Mouse (Mus musculus): Measurements from ENCODE around the gene Dbndd1.

DNA sequence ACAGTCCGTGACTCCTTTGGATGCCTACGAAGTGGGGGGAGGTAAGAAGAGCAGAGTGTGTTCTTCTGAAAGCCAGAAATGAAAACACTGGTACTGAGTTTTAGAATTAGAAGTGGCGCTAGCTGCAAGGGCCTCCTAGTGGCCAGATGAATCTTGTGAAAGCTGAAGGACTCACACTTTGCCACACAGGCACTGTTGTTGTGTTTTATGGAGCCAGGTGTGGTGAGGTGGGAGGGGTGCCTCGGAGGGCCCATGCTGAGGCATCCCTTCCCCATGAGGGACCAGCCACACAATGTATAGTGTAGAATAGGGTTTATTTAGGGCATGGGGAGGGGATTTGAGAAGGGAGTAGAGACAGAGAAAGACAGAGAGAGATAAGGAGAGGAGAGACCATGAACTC, 17.6 kb downstream of the Dbndd1 start:
- TF ChIP-seq POLR2A (IDR thresholded peaks at IDR 0.05; ENCODE audit: extremely low read depth, insufficient read depth, low read length) (no peak), CTCF (IDR thresholded peaks at IDR 0.05; ENCODE audit: low read depth, low read length) (no peak)

Data from liver, adult 2 months (tissue).